Mouse (Mus musculus) embryonic facial prominence, embryonic 12.5 days (tissue): Measurements from ENCODE around the gene D5Ertd579e. TPM values are rescaled to one million over a fixed set of nuclear protein-coding genes. Genes with fewer than 3 reads are reported as not detected.

Experiments
- ATAC-seq: fragments of 200-750 bp; cut with Nextera tagmentation; 2 replicates; pipeline ENCODE4 v1.8.0; 2017; ENCODE audit not compliant: insufficient number of reproducible peaks, insufficient read depth, low FRiP score, low TSS enrichment
- H3K27ac ChIP-seq: fragments of 300-500 bp; sonication (generic); 2 replicates; pipeline ENCODE4 v1.5.1; 2016; ENCODE audit warnings: mild to moderate bottlenecking
- H3K27me3 ChIP-seq: fragments of 300-500 bp; sonication (generic); 2 replicates; pipeline ENCODE4 v1.6.1; 2016; ENCODE audit warnings: mild to moderate bottlenecking, moderate library complexity
- H3K36me3 ChIP-seq: fragments of 300-500 bp; sonication (generic); 2 replicates; pipeline ENCODE4 v1.6.1; 2016; ENCODE audit warnings: mild to moderate bottlenecking
- H3K4me1 ChIP-seq: fragments of 300-500 bp; sonication (generic); 2 replicates; pipeline ENCODE4 v1.6.1; 2016
- H3K4me2 ChIP-seq: fragments of 300-500 bp; sonication (generic); replicated peaks from 2 replicates; pipeline ENCODE4 v1.6.1; 2016; ENCODE audit warnings: mild to moderate bottlenecking, moderate library complexity
- H3K4me3 ChIP-seq: fragments of 300-500 bp; sonication (generic); 2 replicates; pipeline ENCODE4 v1.5.1; 2016; ENCODE audit warnings: mild to moderate bottlenecking
- H3K9ac ChIP-seq: fragments of 300-500 bp; sonication (generic); 2 replicates; pipeline ENCODE4 v1.6.1; 2016; ENCODE audit warnings: mild to moderate bottlenecking, moderate library complexity
- H3K9me3 ChIP-seq: fragments of 300-500 bp; sonication (generic); 2 replicates; pipeline ENCODE4 v1.6.1; 2016; ENCODE audit warnings: mild to moderate bottlenecking, moderate library complexity
- WGBS: fragments of 180-500 bp; shearing (Covaris S2); methylation state at CpG from one replicate; pipeline ENCODE4 v1.1.7; 2016; 5-methylcytosine and 5-hydroxymethylcytosine counted together
- polyA plus RNA-seq: library from polyadenylated mRNA; unstranded; fragments of >200 nt; fragmentation: Nextera tagmentation; extraction: Ambion mirVana; gene quantifications from 2 replicates; pipeline ENCODE4 v1.2.1, GENCODE M21; 2016

Gene D5Ertd579e
- polyA plus RNA-seq, 1 experiment from 2014 or later, result 27.0 TPM

- Histone ChIP-seq H3K4me3 (no peak overlapping the region), H3K36me3 (no peaks in the 10 kb centered on the region), H3K27ac (no peak overlapping the region), H3K4me2 (no peak overlapping the region), H3K9me3 (no peaks in the 10 kb centered on the region), H3K4me1 (peaks cover 5% of the 10 kb centered on the region), H3K9ac (no peak overlapping the region), H3K27me3 (no peaks in the 10 kb centered on the region)
- WGBS, result 74% methylated on average over 5 of the region's 5 CpGs
- no peak for ATAC-seq
Observed at GRCm38 (mm10) chr5:36698689-36699088, 2.9 kb upstream of the D5Ertd579e start.

GRCm38 (mm10) chr5:36698067-36698670 lies 2.3 kb upstream of the D5Ertd579e start:
- no peaks in the 10 kb centered on the region for H3K27me3 ChIP-seq
- H3K27ac ChIP-seq, result no peak overlapping the region
- 72% methylated on average over 7 of the region's 7 CpGs for WGBS
- no peaks in the 10 kb centered on the region for H3K9me3 ChIP-seq
- no peak overlapping the region for H3K4me3 ChIP-seq
- H3K4me2 ChIP-seq, result no peak overlapping the region
- H3K9ac ChIP-seq, result no peak overlapping the region
- ATAC-seq, result no peak
- H3K36me3 ChIP-seq, result no peaks in the 10 kb centered on the region
- peaks cover 11% of the 10 kb centered on the region for H3K4me1 ChIP-seq

- Histone ChIP-seq H3K4me1 (peaks cover 12% of the 10 kb centered on the region), H3K27me3 (no peaks in the 10 kb centered on the region), H3K9ac (no peak overlapping the region)
Observed at GRCm38 (mm10) chr5:36696504-36697300, 878 bp upstream of the D5Ertd579e start.

GRCm38 (mm10) chr5:36695005-36695404 lies 819 bp downstream of the D5Ertd579e start:
- Histone ChIP-seq H3K4me3 (peak overlapping the region; percentile 81), H3K27ac (peak overlapping the region; percentile 90), H3K36me3 (no peaks in the 10 kb centered on the region), H3K4me1 (peaks cover 12% of the 10 kb centered on the region), H3K9ac (peak overlapping the region; percentile 87), H3K27me3 (no peaks in the 10 kb centered on the region), H3K9me3 (no peaks in the 10 kb centered on the region), H3K4me2 (peak overlapping the region; percentile 77)
- ATAC-seq, result no peak
- 6% methylated on average over 14 of the region's 14 CpGs for WGBS

More at GRCm38 (mm10) chr5:36696504-36697300, 878 bp upstream of the D5Ertd579e start:
- WGBS, result 83% methylated on average over 11 of the region's 11 CpGs
- Histone ChIP-seq H3K4me2 (peak overlapping the region; percentile 77; the same call in 1 of the 2 replicates), H3K4me3 (peak overlapping the region; percentile 81; the same call in 1 of the 2 replicates), H3K27ac (no peak overlapping the region), H3K36me3 (no peaks in the 10 kb centered on the region), H3K9me3 (no peaks in the 10 kb centered on the region)
- no peak for ATAC-seq

GRCm38 (mm10) chr5:36693651-36694050 lies 2.2 kb downstream of the D5Ertd579e start:
- H3K27me3 ChIP-seq, result no peaks in the 10 kb centered on the region
- H3K4me2 ChIP-seq, result no peak overlapping the region
- H3K9ac ChIP-seq, result no peak overlapping the region
- no peak overlapping the region for H3K27ac ChIP-seq
- H3K4me1 ChIP-seq, result peaks cover 12% of the 10 kb centered on the region
- H3K36me3 ChIP-seq, result no peaks in the 10 kb centered on the region
- no peak overlapping the region for H3K4me3 ChIP-seq
- H3K9me3 ChIP-seq, result no peaks in the 10 kb centered on the region
- 83% methylated on average over 2 of the region's 2 CpGs for WGBS
- ATAC-seq, result no peak

GRCm38 (mm10) chr5:36691423-36691822 lies 4.4 kb downstream of the D5Ertd579e start:
- no peak overlapping the region for H3K4me2 ChIP-seq
- ATAC-seq, result no peak
- no peak overlapping the region for H3K4me3 ChIP-seq
- H3K9me3 ChIP-seq, result 0 out of 2 replicates have a peak, but pooled peaks cover 3% of the 10 kb centered on the region
- 94% methylated on average over 1 of the region's 1 CpGs for WGBS
- H3K9ac ChIP-seq, result no peak overlapping the region
- peaks cover 9% of the 10 kb centered on the region; the same call in 1 of the 2 replicates for H3K36me3 ChIP-seq
- H3K27me3 ChIP-seq, result no peaks in the 10 kb centered on the region
- H3K4me1 ChIP-seq, result peaks cover 12% of the 10 kb centered on the region
- no peak overlapping the region for H3K27ac ChIP-seq

GRCm38 (mm10) chr5:36685170-36685569 lies 10.7 kb downstream of the D5Ertd579e start:
- no peak overlapping the region for H3K4me3 ChIP-seq
- H3K4me1 ChIP-seq, result 0 out of 2 replicates have a peak, but pooled peaks cover under 1% of the 10 kb centered on the region
- WGBS, result 95% methylated on average over 4 of the region's 4 CpGs
- H3K9me3 ChIP-seq, result 0 out of 2 replicates have a peak, but pooled peaks cover 3% of the 10 kb centered on the region
- no peak overlapping the region for H3K27ac ChIP-seq
- no peak for ATAC-seq
- no peaks in the 10 kb centered on the region for H3K27me3 ChIP-seq
- no peak overlapping the region for H3K9ac ChIP-seq
- no peak overlapping the region for H3K4me2 ChIP-seq
- H3K36me3 ChIP-seq, result peaks cover 9% of the 10 kb centered on the region; the same call in 1 of the 2 replicates

DNA sequence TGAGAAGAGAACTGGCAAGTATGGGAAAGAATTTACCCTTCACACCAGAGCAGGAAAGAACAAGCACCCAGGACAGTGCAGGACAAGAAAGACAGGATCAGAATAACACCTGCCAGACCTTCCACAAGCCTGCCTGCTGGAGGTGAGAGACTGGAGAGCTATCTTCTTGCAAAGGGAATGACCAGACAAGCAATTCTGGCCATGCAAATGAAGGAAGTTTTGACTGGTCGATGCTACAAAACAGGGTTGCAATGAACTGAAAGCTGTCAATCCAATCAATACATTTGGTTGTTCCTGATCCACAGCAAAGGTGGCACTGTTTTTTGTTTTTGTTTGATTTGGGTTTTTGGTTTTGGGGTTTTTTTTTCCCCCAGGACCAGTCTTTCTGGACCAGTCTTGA lies 12.2 kb downstream of the D5Ertd579e start:
- no peak overlapping the region for H3K9ac ChIP-seq
- 94% methylated on average over 1 of the region's 1 CpGs for WGBS

GRCm38 (mm10) chr5:36681219-36681618 lies 14.6 kb downstream of the D5Ertd579e start:
- no peaks in the 10 kb centered on the region for H3K36me3 ChIP-seq
- H3K4me2 ChIP-seq, result no peak overlapping the region
- H3K9ac ChIP-seq, result no peak overlapping the region
- ATAC-seq, result no peak
- no peak overlapping the region for H3K27ac ChIP-seq
- no peaks in the 10 kb centered on the region for H3K9me3 ChIP-seq
- H3K4me3 ChIP-seq, result no peak overlapping the region
- H3K27me3 ChIP-seq, result no peaks in the 10 kb centered on the region
- 0 out of 2 replicates have a peak, but pooled peaks cover 14% of the 10 kb centered on the region for H3K4me1 ChIP-seq

More for the DNA sequence above, 12.2 kb downstream of the D5Ertd579e start:
- no peak overlapping the region for H3K4me3 ChIP-seq
- no peak overlapping the region for H3K4me2 ChIP-seq
- ATAC-seq, result no peak
- H3K4me1 ChIP-seq, result 0 out of 2 replicates have a peak, but pooled peaks cover 14% of the 10 kb centered on the region
- peaks cover 9% of the 10 kb centered on the region; the same call in 1 of the 2 replicates for H3K36me3 ChIP-seq
- H3K27ac ChIP-seq, result no peak overlapping the region
- H3K27me3 ChIP-seq, result no peaks in the 10 kb centered on the region
- H3K9me3 ChIP-seq, result 0 out of 2 replicates have a peak, but pooled peaks cover 3% of the 10 kb centered on the region

DNA sequence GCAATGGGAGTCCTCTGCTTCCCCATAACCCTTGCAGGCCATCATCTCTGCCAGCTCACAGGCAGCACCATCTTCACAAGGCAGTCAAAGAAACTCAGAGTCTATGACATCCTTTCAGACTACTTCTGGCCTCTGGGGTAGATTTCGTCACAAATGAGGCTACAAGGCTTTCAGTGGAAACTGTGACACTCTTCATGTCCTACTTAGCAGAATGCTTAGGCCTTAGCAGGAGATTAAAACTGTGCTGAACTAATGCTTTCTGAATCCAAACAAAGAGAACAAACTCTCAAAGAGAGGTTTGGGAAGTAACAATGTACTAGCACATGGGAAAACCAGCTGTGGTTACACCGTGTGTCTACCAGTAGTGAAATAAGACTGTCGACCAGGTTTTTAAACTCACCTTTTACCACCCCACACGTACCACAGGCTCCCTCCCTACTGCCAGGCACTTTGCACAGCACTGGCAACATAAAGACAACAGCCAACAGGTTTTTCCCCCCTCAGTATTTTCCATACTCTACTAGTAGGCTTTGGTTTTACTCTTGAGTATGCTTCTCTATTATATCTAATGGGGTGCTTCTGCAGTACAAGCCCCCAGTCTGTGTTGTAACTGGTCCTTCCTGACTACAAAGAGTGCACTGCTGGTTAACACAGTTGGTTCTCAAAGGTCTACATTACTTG lies 15.8 kb downstream of the D5Ertd579e start:
- no peak overlapping the region for H3K27ac ChIP-seq
- H3K4me1 ChIP-seq, result 0 out of 2 replicates have a peak, but pooled peaks cover 14% of the 10 kb centered on the region
- no peak overlapping the region for H3K4me3 ChIP-seq
- no peak overlapping the region for H3K9ac ChIP-seq
- ATAC-seq, result no peak
- no peak overlapping the region for H3K4me2 ChIP-seq
- WGBS, result 82% methylated on average over 4 of the region's 4 CpGs
- no peaks in the 10 kb centered on the region for H3K36me3 ChIP-seq
- H3K9me3 ChIP-seq, result no peaks in the 10 kb centered on the region
- no peaks in the 10 kb centered on the region for H3K27me3 ChIP-seq

GRCm38 (mm10) chr5:36678799-36679198 lies 17.0 kb downstream of the D5Ertd579e start:
- no peaks in the 10 kb centered on the region for H3K27me3 ChIP-seq
- no peak overlapping the region for H3K27ac ChIP-seq
- no peak overlapping the region for H3K4me3 ChIP-seq
- no peaks in the 10 kb centered on the region for H3K36me3 ChIP-seq
- no peaks in the 10 kb centered on the region for H3K9me3 ChIP-seq
- H3K9ac ChIP-seq, result no peak overlapping the region
- 0 out of 2 replicates have a peak, but pooled peaks cover 14% of the 10 kb centered on the region for H3K4me1 ChIP-seq
- no peak overlapping the region for H3K4me2 ChIP-seq
- ATAC-seq, result no peak
- 39% methylated on average over 1 of the region's 1 CpGs for WGBS
